Mouse (Mus musculus) liver, embryonic 11.5 days (tissue): ENCODE measurements at regions not wholly inside any gene's neighbourhood (a gene's known extent, or its start where the extent isn't known, plus 50 kb on each side); places are given as distances from the start of the nearest gene placed in this dataset.

ENCODE experiments used
- ATAC-seq: fragments of 200-750 bp; cut with Nextera tagmentation; replicated peaks from 2 replicates; pipeline ENCODE4 v1.8.0; 2017; ENCODE audit warnings: moderate number of reproducible peaks, mild to moderate bottlenecking, moderate TSS enrichment, moderate library complexity; ENCODE audit not compliant: low FRiP score
- DNase-seq: peaks from one replicate; pipeline ENCODE4 v3.0.0-alpha.2; 2017; ENCODE audit warnings: low spot score
- H3K27ac ChIP-seq: fragments of 300-500 bp; sonication (generic); 2 replicates; pipeline ENCODE4 v1.5.1; 2014; ENCODE audit warnings: mild to moderate bottlenecking, low read depth, low read length, control low read depth
- H3K27me3 ChIP-seq: fragments of 300-500 bp; sonication (generic); replicated peaks from 2 replicates; pipeline ENCODE4 v1.6.1; 2014; ENCODE audit warnings: low read length, mixed read lengths; ENCODE audit not compliant: control insufficient read depth, insufficient read depth
- H3K36me3 ChIP-seq: fragments of 300-500 bp; sonication (generic); 2 replicates; pipeline ENCODE4 v1.6.1; 2014; ENCODE audit warnings: mild to moderate bottlenecking, low read length, moderate library complexity, mixed read lengths; ENCODE audit not compliant: control insufficient read depth, insufficient read depth
- H3K4me1 ChIP-seq: fragments of 300-500 bp; sonication (generic); replicated peaks from 2 replicates; pipeline ENCODE4 v1.6.1; 2014; ENCODE audit warnings: low read length, mixed read lengths; ENCODE audit not compliant: control insufficient read depth, insufficient read depth
- H3K4me2 ChIP-seq: fragments of 300-500 bp; sonication (generic); 2 replicates; pipeline ENCODE4 v1.6.1; 2014; ENCODE audit warnings: mild to moderate bottlenecking, control low read depth, moderate library complexity
- H3K4me3 ChIP-seq: fragments of 300-500 bp; sonication (generic); 2 replicates; pipeline ENCODE4 v1.5.1; 2014; ENCODE audit warnings: low read depth, low read length, control low read depth
- H3K9ac ChIP-seq: fragments of 300-500 bp; sonication (generic); 2 replicates; pipeline ENCODE4 v1.6.1; 2014; ENCODE audit warnings: low read depth, low read length, control low read depth
- H3K9me3 ChIP-seq: fragments of 300-500 bp; sonication (generic); 2 replicates; pipeline ENCODE4 v1.6.1; 2016; ENCODE audit warnings: low read length, inconsistent platforms, mixed read lengths; ENCODE audit not compliant: control insufficient read depth
- WGBS: fragments of 180-500 bp; shearing (Covaris S2); extraction: QIAGEN DNeasy Blood & Tissue Kit; methylation state at CpG from one replicate; pipeline ENCODE4 v1.1.7; 2014; 5-methylcytosine and 5-hydroxymethylcytosine counted together

DNA sequence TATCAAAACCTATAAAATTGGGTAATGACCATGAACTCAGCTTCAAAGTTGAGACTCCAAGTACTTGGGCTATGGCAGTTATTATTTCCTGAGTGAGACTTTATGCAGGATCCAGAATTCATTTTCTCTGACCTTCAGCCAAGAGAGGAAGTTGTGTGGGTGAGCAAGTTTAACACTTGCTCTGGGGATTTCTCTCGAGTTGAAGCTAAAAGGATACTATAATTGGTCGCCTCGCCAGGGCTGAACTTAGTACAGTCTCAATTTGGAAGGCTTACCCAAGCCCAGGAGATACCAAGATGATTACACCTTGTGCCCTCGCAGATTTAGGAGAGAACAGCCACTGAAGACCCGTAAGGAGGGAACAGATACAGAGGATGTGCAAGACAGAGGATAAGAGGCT is 570.4 kb upstream of the Atp2b1 start:
- Histone ChIP-seq H3K4me3 (no peak overlapping the region), H3K9me3 (no peaks in the 10 kb centered on the region), H3K4me2 (no peak overlapping the region), H3K9ac (no peak overlapping the region), H3K36me3 (no peaks in the 10 kb centered on the region), H3K4me1 (no peaks in the 10 kb centered on the region), H3K27ac (no peak overlapping the region), H3K27me3 (no peaks in the 10 kb centered on the region)
- WGBS: 74% methylated on average over 5 of the region's 5 CpGs
- ATAC-seq (no peak), DNase-seq (no peak)

DNA sequence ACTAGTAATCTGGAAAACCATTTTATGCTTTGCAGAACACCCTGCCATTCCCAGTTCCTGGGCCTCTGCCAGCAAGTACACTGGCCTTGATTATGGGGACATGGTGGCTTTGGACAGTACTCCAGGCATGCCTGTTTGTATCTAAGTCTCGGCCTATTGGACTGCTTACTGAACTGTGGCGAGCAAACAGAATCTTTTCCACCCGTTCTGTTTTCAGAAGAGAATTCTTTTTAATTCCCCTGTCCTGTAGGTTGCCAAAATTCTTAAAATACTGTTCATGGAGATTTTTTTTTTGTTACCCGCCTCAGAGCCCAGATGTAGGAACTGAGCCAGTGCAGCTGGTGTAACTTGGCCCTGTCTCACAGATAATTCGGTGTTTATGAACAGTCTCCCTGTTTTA is 564.7 kb upstream of the Atp2b1 start:
- DNase-seq: no peak
- Histone ChIP-seq H3K9ac (no peak overlapping the region), H3K4me2 (no peak overlapping the region), H3K4me3 (no peak overlapping the region), H3K4me1 (no peaks in the 10 kb centered on the region), H3K9me3 (no peaks in the 10 kb centered on the region), H3K27ac (no peak overlapping the region), H3K36me3 (no peaks in the 10 kb centered on the region), H3K27me3 (no peaks in the 10 kb centered on the region)
- WGBS: 75% methylated on average over 5 of the region's 5 CpGs
- ATAC-seq: no peak

DNA sequence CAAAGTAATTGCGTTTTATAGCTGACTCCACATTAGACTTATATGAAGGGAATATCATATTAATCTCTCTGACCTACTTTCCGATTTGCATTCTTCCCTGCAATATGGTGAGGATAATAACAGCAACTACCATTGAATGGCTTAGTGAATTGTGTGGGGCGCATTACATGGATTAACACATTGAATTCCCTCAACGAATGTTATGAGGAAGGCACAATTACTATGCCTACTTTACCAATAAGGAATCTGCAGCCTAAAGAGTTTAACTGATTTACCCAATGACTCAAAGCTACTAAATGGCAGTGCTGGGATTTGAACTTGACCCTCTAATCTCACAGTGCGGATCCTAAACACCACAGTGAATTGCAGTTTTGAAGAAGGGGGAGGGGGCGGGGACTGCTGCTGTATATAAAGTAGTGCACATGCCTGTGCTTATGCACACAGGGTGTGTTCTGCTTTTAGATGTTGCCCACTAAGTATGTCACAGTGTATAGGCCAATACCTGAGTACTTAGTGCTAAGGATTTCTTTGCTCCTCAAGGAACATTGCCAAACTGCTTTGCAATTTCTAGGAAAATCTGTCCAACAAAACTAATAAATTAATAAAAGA is 563.8 kb upstream of the Atp2b1 start:
- Histone ChIP-seq H3K4me1 (no peaks in the 10 kb centered on the region), H3K9ac (no peak overlapping the region), H3K4me2 (no peak overlapping the region), H3K4me3 (no peak overlapping the region), H3K36me3 (no peaks in the 10 kb centered on the region), H3K9me3 (no peaks in the 10 kb centered on the region), H3K27ac (no peak overlapping the region), H3K27me3 (no peaks in the 10 kb centered on the region)
- WGBS: 89% methylated on average over 6 of the region's 6 CpGs
- no peak for DNase-seq
- ATAC-seq: no peak

DNA sequence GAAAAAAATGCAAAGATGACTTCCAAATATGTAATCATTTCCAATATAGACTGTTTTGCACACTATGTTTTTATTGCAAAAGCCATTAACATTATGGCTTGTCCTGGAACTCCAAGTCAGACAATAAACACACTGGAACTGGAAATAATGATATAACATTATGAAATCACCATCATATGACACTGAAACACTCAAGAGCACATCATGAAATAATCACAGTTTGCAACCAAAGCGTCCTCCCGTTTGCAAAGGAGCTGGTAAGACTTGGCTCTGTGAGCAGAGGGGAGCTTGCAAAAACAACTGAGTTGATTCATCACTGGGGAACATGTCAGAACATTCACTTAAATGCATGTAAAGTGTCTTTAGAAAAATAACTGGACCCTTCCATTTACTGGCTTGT is 562.1 kb upstream of the Atp2b1 start:
- H3K27me3 ChIP-seq: no peaks in the 10 kb centered on the region
- no peak overlapping the region for H3K27ac ChIP-seq
- H3K36me3 ChIP-seq: no peaks in the 10 kb centered on the region
- H3K4me2 ChIP-seq: no peak overlapping the region
- no peak overlapping the region for H3K4me3 ChIP-seq
- no peak overlapping the region for H3K9ac ChIP-seq
- ATAC-seq (no peak), DNase-seq (no peak)
- H3K4me1 ChIP-seq: no peaks in the 10 kb centered on the region
- H3K9me3 ChIP-seq: no peaks in the 10 kb centered on the region
- WGBS: 83% methylated on average over 2 of the region's 2 CpGs

DNA sequence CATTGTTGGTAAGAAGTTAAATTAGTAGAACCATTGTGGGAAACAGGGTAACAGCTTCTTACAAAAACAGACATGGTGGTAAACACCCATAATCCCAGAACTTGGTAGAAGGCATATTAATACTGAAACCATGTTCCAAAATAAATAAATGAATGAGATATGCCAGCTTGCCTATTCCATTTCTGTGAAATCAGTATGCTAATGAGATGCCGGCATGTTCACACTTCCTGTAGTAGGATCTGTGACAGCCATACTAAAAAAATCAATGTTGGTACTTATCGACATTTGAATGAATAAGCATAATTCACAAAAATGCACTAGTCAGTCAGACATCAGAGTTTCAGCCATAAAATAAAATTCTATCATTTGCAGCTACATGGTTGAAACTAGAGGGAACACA is 559.7 kb upstream of the Atp2b1 start:
- 87% methylated on average over 2 of the region's 2 CpGs for WGBS
- Histone ChIP-seq H3K4me1 (no peaks in the 10 kb centered on the region), H3K27me3 (no peaks in the 10 kb centered on the region), H3K27ac (no peak overlapping the region), H3K9me3 (no peaks in the 10 kb centered on the region), H3K9ac (no peak overlapping the region), H3K36me3 (no peaks in the 10 kb centered on the region), H3K4me3 (no peak overlapping the region), H3K4me2 (no peak overlapping the region)
- ATAC-seq: no peak
- no peak for DNase-seq

DNA sequence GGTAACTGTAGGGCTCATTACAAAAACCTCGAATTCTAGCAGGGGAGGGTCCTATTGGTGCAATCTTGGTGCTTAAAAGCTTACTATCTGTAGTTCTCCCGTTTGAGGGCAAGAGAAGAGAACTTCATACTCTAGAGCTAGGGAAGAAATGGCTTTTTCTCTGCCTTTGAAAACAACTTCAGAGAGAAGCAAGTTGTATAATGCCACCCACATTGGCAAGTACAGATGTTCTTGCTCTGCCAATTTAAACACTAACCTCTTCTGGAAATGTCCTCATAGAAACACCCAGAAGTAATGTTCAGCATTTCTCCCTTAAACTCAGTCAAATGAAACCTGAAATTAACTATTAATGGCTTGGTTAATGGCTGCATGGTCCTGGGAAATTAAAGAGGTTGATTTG is 549.6 kb upstream of the Atp2b1 start:
- H3K9ac ChIP-seq: no peak overlapping the region
- no peak for DNase-seq
- H3K4me3 ChIP-seq: no peak overlapping the region
- H3K36me3 ChIP-seq: no peaks in the 10 kb centered on the region
- no peaks in the 10 kb centered on the region for H3K4me1 ChIP-seq
- WGBS: 49% methylated on average over 2 of the region's 2 CpGs
- no peaks in the 10 kb centered on the region for H3K9me3 ChIP-seq
- no peaks in the 10 kb centered on the region for H3K27me3 ChIP-seq
- H3K27ac ChIP-seq: no peak overlapping the region
- no peak for ATAC-seq
- no peak overlapping the region for H3K4me2 ChIP-seq

DNA sequence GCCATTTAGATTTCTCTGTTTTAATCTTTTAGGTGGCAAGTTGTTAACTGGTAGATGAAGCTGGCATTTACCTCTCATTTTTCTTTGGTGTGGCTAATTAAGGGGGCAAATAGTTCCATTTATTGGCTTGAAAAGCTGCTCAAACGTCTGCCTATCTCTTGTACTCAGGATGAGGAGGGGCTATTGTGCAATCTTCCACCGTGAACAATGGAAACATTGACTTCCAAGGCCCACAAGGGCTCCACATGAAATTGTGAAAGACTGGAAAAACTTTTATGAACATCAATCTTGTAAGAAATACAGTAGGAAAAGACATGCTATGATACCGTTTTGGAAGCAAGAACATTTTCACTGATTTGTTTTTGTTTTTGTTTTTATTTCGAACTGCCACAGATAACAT is 541.6 kb upstream of the Atp2b1 start:
- Histone ChIP-seq H3K4me2 (no peak overlapping the region), H3K27me3 (no peaks in the 10 kb centered on the region), H3K9ac (no peak overlapping the region), H3K4me1 (no peaks in the 10 kb centered on the region), H3K9me3 (no peaks in the 10 kb centered on the region), H3K4me3 (no peak overlapping the region), H3K36me3 (no peaks in the 10 kb centered on the region), H3K27ac (no peak overlapping the region)
- ATAC-seq: no peak
- WGBS: 57% methylated on average over 4 of the region's 4 CpGs
- no peak for DNase-seq

DNA sequence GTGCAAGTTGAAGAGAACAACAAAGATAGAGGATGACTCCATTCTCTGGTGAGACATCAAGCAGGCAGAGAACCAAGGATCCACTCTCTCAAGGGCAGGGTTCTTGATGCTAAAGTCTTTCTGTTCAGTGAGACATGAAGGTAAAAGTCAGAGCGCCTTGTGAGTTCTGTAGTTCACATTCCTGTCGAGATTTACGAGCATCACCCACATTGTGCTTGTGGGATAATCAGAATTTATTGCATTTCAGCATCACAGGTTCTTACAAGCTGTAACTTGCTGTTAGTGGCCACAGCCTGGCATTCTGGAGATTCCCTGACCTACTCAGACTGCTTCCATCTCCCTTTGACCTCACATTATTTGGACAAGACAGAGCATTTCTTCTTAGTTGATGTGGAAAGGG is 540.9 kb upstream of the Atp2b1 start:
- Histone ChIP-seq H3K4me3 (no peak overlapping the region), H3K4me2 (no peak overlapping the region), H3K9me3 (no peaks in the 10 kb centered on the region), H3K4me1 (no peaks in the 10 kb centered on the region), H3K27ac (no peak overlapping the region), H3K36me3 (no peaks in the 10 kb centered on the region), H3K27me3 (no peaks in the 10 kb centered on the region), H3K9ac (no peak overlapping the region)
- WGBS: 76% methylated on average over 3 of the region's 3 CpGs
- ATAC-seq (no peak), DNase-seq (no peak)

DNA sequence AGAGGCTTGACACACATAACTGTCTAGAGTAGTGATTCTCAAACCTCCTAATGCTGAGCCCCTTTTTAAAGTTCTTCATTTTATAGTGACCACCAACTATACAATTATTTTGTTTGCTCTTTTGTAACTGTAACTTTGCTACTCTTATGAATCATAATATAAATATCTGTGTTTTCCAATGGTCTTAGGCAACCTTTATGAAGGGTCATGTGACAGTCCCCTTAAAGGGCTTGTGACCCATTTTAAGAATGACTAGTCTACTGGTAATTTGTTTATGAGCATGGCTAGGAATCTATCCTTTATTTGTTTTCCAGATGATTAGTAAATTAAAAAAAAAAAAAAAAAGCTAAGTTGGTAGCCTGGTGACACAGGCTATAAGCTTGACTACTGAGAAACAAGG is 539.5 kb upstream of the Atp2b1 start:
- no peaks in the 10 kb centered on the region for H3K27me3 ChIP-seq
- H3K4me1 ChIP-seq: no peaks in the 10 kb centered on the region
- H3K36me3 ChIP-seq: no peaks in the 10 kb centered on the region
- no peak overlapping the region for H3K4me3 ChIP-seq
- DNase-seq (no peak), ATAC-seq (no peak)
- H3K9ac ChIP-seq: no peak overlapping the region
- H3K4me2 ChIP-seq: no peak overlapping the region
- no peak overlapping the region for H3K27ac ChIP-seq
- H3K9me3 ChIP-seq: no peaks in the 10 kb centered on the region
